Mouse (Mus musculus) layer of hippocampus, postnatal 10 days (tissue): ENCODE results near the gene Ott. TPM values are rescaled to one million over a fixed set of nuclear protein-coding genes. Genes with fewer than 3 reads are reported as not detected.
"Not testable (repeated sequence)": the region's sequence is repeated elsewhere in the genome, so short reads cannot be mapped to it uniquely, and the experiment has no call there.

Source experiments
- DNase-seq, 2 experiments: peaks; one replicate each; pipeline ENCODE4 v3.0.0; 2021; ENCODE audit warnings: low spot score in 2 of 2
- long read RNA-seq: library from polyadenylated mRNA; stranded (forward); transcript quantifications from one replicate; pipeline ENCODE4 v2.0.0, GENCODE M21; 2023
- total RNA-seq, 2 experiments: library from RNA; stranded (reverse); gene quantifications; 2 replicates each; pipeline ENCODE4 v1.2.3; 2021

The Ott gene
- total RNA-seq, result not detected
- long read RNA-seq, result 0 reads

DNA sequence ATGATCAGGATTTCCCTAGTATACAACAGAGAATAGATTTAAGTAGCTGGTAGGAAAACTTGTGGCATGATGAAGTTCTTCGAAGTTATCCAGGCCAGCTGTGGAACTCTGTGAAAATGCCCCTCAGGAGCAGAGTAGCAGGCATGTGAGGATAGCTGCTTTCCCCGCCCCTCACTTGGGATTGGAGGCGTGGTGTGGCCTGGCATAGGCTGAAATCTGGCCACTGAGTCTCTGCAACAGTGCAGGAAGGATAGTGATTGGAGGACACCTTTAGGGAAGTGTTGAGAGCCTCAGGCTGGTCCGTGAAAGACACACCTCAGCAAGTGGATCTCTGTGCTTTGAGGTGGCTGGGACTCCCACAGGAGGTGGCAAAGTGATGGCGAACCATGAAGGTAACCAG is at the start of gene Ott:
Gene Ott, plus strand, starts transcription at position 301 of the 400 bp plus-strand sequence.
- DNase-seq, result not testable (repeated sequence)

Other genes with a start within 250 kb of the Ott start
- not detected for gene Luzp4, start 216.6 kb upstream of the Ott start, total RNA-seq
- gene Gm15093, start 198.1 kb downstream of the Ott start, total RNA-seq, result not detected